Mouse (Mus musculus): ENCODE data around the gene Mettl14.

GRCm38 (mm10) chr3:123385118-123385485 is 806 bp downstream of the Mettl14 start:
- TF ChIP-seq CTCF (conservative IDR thresholded peaks at IDR 0.05; ENCODE audit: low read length) (no peak), POU5F1 (IDR thresholded peaks at IDR 0.05; ENCODE audit: borderline replicate concordance, low read length) (no peak), NANOG (IDR thresholded peaks at IDR 0.05; ENCODE audit: borderline replicate concordance, low read length) (no peak)

Data from E14TG2a.4 (cell line).